Mouse (Mus musculus) olfactory bulb, adult 2 months (tissue): ENCODE data around the gene Ebf3.

ENCODE experiments used
- CTCF ChIP-seq: fragments of 200-500 bp; IDR thresholded peaks from 2 replicates; pipeline ENCODE4 v1.5.1; 2012; ENCODE audit warnings: low read depth, mild to moderate bottlenecking, low read length, moderate library complexity; ENCODE audit not compliant: insufficient read depth
- POLR2A ChIP-seq: fragments of 200-500 bp; IDR thresholded peaks from 2 replicates; pipeline ENCODE4 v1.6.1; 2012; ENCODE audit warnings: mild to moderate bottlenecking, low read depth, low read length, moderate library complexity; ENCODE audit not compliant: insufficient read depth

- TF ChIP-seq CTCF (no peak), POLR2A (no peak)
These were observed 14.1 kb downstream of the Ebf3 start for GRCm38 (mm10) chr7:137300169-137300568.
